Mouse (Mus musculus) erythroblast, embryonic 14.5 days (primary cell): Measurements from ENCODE around the gene Acsl1.

Experiments used
- GATA1 ChIP-seq: IDR thresholded peaks from 2 replicates; pipeline ENCODE4 v1.6.1; 2012; ENCODE audit warnings: low read length, inconsistent platforms, mixed read lengths
- TAL1 ChIP-seq: IDR thresholded peaks from 3 replicates; pipeline ENCODE4 v1.6.1; 2012; ENCODE audit warnings: low read length, inconsistent platforms, mixed read lengths

DNA sequence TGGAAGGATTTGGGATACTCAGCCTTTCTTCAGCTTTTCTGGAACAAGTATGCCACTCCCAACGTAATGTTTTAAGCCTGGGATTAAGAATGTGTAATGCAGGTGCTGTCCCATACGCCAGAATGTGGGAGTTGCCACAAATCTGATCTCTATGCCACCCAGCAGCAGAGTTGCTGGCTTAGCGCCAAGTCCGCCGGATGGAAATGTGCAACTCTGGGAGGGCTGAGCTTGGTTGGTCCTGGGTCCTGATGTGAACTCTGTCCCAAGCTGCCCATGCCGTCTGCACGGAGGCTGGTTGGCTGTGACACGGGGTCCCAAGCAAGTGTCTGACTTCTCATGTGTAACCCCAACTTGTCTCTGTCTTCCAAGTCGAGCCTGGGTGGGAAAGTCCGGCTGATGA, 56.0 kb downstream of the Acsl1 start:
- TF ChIP-seq TAL1, result no peak
- TF ChIP-seq GATA1, result no peak
